Mouse (Mus musculus) lung, adult 2 months (tissue): Measurements from ENCODE around the gene Smoc2. TPM values are rescaled to one million over a fixed set of nuclear protein-coding genes. Genes with fewer than 3 reads are reported as not detected.

ENCODE experiments used
- DNase-seq: peaks from one replicate; pipeline ENCODE4 v3.0.0; 2022
- H3K4me1 ChIP-seq: fragments of 200-500 bp; 2 replicates; pipeline ENCODE4 v1.6.1; 2011; ENCODE audit warnings: low read length; ENCODE audit not compliant: control insufficient read depth, insufficient read depth
- H3K4me3 ChIP-seq: fragments of 200-500 bp; replicated peaks from 2 replicates; pipeline ENCODE3; 2011; ENCODE audit warnings: low read depth, mild to moderate bottlenecking, control low read depth, low read length; ENCODE audit errors: extremely low read depth
- CTCF ChIP-seq: fragments of 200-500 bp; IDR thresholded peaks from 2 replicates; pipeline ENCODE4 v1.5.1; 2011; ENCODE audit warnings: mild to moderate bottlenecking, low read length, control low read depth; ENCODE audit not compliant: insufficient read depth
- POLR2A ChIP-seq: fragments of 200-500 bp; IDR thresholded peaks from 2 replicates; pipeline ENCODE4 v1.6.1; 2011; ENCODE audit warnings: low read depth, mild to moderate bottlenecking, control low read depth, low read length, borderline replicate concordance; ENCODE audit errors: extremely low read depth
- WGBS: fragments of 180-500 bp; shearing (Covaris S2); methylation state at CpG from one replicate; pipeline ENCODE4 v1.1.7; 2018; 5-methylcytosine and 5-hydroxymethylcytosine counted together
- polyA plus RNA-seq: library from polyadenylated mRNA; depleted of rRNA; stranded (reverse); fragments of >200 nt; gene quantifications from 2 replicates; pipeline ENCODE4 v1.2.3, GENCODE M21; 2012; rRNA removed

Smoc2 gene
- 21.9 and 24.1 TPM in 2 replicates for polyA plus RNA-seq

DNA sequence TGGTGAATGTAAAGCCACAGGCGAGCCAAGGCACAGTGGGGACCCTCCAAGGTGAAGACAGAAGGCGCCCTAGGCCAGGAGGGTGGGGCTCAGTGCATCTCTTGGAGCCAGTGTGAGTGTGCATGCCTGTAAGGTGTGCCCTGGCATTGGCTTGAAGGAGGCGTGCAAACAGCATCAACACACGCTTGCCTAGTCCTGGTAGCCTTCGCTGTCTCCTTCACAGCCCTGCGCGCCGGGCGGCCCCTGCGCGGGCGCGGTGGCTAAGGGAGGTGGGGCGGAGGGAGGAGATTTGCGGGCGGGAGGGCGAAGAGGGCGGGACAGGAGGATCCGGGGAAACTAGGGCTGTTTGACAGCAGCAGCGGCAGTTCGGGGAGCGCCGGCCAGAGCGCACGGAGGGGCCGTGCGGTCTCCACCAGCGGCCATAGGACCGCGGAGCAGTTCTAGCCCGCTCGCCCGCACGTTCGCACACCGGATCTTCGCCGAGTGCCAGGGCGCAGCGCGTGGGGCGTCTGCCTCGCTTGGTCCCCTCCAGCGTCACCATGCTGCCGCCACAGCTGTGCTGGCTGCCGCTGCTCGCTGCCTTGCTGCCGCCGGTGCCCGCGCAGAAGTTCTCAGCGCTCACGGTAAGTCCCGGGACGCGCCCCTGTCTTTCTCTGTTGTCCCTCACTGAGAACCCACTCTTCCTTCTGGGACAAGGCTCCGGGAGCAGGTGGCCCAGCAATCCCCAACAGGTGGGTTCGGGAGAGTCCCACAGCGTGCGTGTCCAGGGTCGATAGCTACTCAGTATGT lies at the start of gene Smoc2:
Gene Smoc2 (plus strand): TSS at position 330 of the 789 bp plus-strand sequence.
- peak; percentile 23 for DNase-seq

GRCm38 (mm10) chr17:14230698-14231430 lies 48.4 kb upstream of the Smoc2 start:
- DNase-seq = no peak
- whole genome bisulfite sequencing = 14% methylated on average over 13 of the region's 13 CpGs
- TF ChIP-seq CTCF (no peak), POLR2A (no peak)
- Histone ChIP-seq H3K4me1 (no peaks in the 10 kb centered on the region), H3K4me3 (no peak overlapping the region)

More for the DNA sequence above, at the start of gene Smoc2:
- TF ChIP-seq CTCF = no peak
- no peak for TF ChIP-seq POLR2A
- Histone ChIP-seq H3K4me1 (no peaks in the 10 kb centered on the region), H3K4me3 (peak within 1 kb of the TSS; percentile 35)
- 2% methylated on average over 59 of the region's 61 CpGs for WGBS

GRCm38 (mm10) chr17:14232629-14233028 lies 46.7 kb upstream of the Smoc2 start:
- 44% methylated on average over 3 of the region's 3 CpGs for WGBS
- Histone ChIP-seq H3K4me3 (no peak overlapping the region), H3K4me1 (no peaks in the 10 kb centered on the region)
- peak; percentile 72 for DNase-seq
- peak; percentile 74 for TF ChIP-seq CTCF
- TF ChIP-seq POLR2A = no peak

- DNase-seq = no peak
- peak; percentile 40 for TF ChIP-seq CTCF
- no peak for TF ChIP-seq POLR2A
- no peaks in the 10 kb centered on the region for H3K4me1 ChIP-seq
- WGBS = 31% methylated on average over 4 of the region's 4 CpGs
- no peak overlapping the region for H3K4me3 ChIP-seq
Measured at GRCm38 (mm10) chr17:14233658-14234057, 45.6 kb upstream of the Smoc2 start.

DNA sequence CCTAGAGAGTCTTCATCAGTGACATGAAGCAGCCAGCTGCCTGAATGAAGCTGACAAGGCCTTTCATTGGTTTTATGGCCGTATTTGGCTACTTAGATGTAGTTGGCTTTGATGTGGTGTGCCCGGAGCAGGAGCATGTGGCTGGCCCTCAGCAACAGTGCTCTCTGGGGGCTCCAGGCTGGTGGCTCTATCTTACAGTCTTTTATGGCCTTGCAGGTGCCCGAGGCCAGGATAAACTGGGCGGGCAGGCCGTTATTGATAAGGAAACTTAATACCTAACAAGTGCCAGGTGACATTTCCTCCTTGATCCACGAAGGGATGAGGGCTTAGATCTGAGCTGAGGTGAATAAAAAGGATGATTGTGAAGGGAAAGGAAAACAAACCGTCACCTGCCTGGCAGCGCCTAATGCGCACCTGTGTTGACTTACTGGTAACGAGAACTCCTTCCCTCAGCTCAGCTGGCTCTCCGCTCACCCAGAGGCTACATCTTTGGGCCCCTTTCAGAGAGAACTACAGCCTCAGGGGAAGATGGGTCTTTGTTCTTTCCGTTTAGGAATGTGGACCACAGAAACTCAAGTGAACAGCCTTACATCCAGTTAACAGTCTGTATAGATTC lies 44.4 kb upstream of the Smoc2 start:
- H3K4me1 ChIP-seq = no peaks in the 10 kb centered on the region
- H3K4me3 ChIP-seq = no peak overlapping the region
- 64% methylated on average over 12 of the region's 12 CpGs for WGBS
- TF ChIP-seq CTCF = no peak
- no peak for TF ChIP-seq POLR2A
- DNase-seq = no peak

DNA sequence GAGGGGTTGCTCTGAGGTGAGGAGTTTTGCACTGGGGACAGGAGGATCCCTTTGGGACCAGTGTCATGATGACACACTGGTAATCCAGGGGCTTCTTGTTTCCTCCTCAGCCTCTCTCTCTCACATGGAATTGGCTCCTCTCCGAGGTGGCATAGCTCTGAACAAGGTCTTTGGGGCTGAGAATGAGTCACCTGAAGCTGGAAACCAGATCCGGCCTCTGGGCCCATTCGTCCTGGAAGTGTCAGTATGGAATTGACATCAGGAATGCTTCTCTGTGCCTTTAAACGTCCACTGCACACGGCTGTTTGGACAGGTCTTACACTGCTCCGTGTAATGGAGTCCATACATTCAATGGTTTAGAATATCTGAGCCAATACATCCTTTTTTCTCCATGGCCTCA lies 42.2 kb upstream of the Smoc2 start:
- Histone ChIP-seq H3K4me3 (no peak overlapping the region), H3K4me1 (no peaks in the 10 kb centered on the region)
- DNase-seq = no peak
- WGBS = 51% methylated on average over 6 of the region's 6 CpGs
- no peak for TF ChIP-seq CTCF
- no peak for TF ChIP-seq POLR2A

DNA sequence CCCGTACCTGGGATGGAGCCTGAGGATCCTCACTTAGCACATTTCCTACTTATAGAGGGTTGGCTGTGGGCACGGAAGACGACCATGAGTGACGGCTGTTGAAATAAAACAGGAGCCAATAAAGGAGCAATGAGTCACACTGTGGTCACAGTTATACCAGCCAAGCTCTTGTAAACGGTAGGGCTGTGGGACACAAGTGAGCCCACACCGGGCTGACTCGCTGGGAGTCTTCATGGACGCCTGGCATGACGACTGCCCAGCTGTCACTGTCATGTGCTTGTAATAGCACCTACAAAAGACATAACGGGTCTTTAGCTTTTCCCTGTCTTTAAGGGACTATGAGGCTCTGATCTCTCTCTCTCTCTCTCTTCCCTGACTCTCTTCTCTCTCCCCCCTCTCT lies 39.3 kb upstream of the Smoc2 start:
- no peak for TF ChIP-seq POLR2A
- WGBS = 65% methylated on average over 10 of the region's 10 CpGs
- Histone ChIP-seq H3K4me1 (no peaks in the 10 kb centered on the region), H3K4me3 (no peak overlapping the region)
- DNase-seq = no peak

DNA sequence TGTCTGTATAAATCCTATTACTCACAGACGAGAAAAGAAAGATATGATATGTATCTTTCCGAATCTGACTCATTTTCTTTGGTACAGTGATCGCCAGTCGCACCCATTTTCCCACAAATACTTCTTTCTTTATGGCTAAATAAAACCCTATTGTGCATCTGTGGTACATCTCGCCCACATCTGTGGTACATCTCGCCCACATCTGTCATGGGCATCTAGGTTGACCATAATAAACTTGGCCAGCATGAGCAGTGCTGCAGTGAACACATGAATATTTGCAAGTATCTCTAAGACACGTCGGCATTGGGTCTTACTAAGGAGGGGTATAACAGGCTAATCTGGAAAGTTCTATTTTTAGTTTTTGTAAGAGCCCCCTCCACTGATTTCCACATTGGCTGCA lies 36.7 kb upstream of the Smoc2 start:
- DNase-seq = no peak
- Histone ChIP-seq H3K4me3 (no peak overlapping the region), H3K4me1 (no peaks in the 10 kb centered on the region)
- TF ChIP-seq CTCF = no peak
- TF ChIP-seq POLR2A = no peak
- WGBS = 85% methylated on average over 8 of the region's 8 CpGs

DNA sequence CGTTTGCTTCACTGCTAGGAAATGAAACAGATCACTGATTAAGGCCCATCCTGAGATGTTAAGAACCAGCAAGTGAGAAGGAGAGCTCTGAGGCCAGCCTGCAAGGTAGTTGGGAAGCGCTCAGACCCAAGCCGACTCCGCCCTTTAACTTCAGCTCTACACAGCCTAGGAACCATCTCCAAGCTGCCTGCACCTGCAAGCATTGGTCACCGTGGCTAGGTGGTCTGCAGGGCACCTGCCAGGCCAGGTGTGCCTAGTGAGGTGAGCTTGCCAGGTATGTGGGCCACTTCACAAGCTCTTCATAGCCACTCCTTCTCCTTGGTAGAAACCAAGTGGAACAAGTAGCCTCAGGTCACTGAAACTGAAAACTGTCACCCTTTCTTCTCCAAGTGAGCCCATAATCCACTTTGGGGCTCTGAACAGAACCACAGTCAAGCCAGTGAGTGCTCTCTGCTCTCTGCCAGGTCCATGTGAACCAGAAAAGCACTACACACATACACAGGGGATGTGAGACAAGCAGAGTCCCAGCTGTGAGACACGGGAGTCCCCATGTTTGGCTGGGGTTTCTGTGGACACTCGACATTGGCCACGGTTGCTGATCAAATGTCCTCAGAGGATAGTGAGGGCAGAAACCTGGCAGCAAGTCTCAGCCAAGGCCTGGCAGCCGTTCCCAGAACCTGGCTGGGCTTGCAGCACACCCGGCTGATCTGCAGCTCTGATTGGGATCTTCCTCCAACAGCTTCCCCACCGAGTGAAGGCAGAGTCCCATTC lies 34.9 kb upstream of the Smoc2 start:
- peak; percentile 54 for DNase-seq
- Histone ChIP-seq H3K4me3 (no peak overlapping the region), H3K4me1 (no peaks in the 10 kb centered on the region)
- 47% methylated on average over 11 of the region's 11 CpGs for WGBS
- TF ChIP-seq POLR2A (no peak), CTCF (no peak)
